Mouse (Mus musculus) left cerebral cortex, adult 18-20 months (tissue): ENCODE data around the gene Pak7. TPM values are rescaled to one million over a fixed set of nuclear protein-coding genes. Genes with fewer than 3 reads are reported as not detected.

Experiments used
- DNase-seq, 2 experiments: peaks; one replicate each; pipeline ENCODE4 v3.0.0; 2021 to 2022; ENCODE audit warnings: low spot score in 2 of 2, mixed read lengths in 1 of 2
- total RNA-seq, 2 experiments: library from RNA; stranded (reverse); gene quantifications; 2 replicates each; pipeline ENCODE4 v1.2.3; 2021

Gene Pak7
- total RNA-seq, 2 experiments from 2014 or later = 38.4 to 50.5 TPM

DNA sequence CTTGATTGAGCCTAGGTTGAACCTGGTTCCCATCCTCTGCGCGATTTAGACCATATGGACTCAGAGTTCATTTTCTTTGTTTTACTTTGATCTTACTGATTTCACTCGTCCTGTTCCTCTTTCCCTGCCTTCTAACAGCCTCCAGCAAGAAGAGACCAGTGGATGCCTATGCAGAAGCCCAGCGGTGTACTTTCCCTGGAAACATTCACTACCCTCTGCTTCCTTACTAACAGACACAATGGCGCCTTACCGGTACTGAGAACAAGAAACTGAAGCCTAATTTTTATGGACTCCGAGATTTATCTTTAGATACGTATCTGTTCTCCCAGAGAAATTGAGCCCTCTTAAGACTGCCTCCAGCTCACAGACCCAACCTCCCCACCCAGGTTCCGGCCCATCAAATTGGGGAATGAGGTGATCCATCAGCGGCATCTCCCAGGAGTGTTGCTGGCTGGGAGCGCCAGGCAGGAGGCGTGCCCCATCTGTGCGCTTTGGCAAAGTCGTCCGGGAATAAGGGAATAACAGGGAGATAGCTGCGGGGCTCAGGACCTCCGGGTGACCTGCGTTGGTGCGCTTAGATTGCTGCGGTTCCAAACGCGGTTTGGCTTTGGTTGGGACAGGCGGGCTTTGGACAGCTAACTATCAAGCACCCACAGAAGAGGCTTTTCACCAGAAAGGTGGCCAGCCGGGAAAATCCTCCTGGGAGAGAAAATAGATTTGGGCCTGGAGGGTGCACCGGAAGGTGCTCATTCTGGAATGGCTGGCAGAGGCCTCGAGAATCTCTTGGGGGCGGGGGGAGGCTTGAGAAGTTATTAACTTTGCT is 336.8 kb downstream of the Pak7 start:
- DNase-seq = peak in 1 of 2 experiments; percentile 45

DNA sequence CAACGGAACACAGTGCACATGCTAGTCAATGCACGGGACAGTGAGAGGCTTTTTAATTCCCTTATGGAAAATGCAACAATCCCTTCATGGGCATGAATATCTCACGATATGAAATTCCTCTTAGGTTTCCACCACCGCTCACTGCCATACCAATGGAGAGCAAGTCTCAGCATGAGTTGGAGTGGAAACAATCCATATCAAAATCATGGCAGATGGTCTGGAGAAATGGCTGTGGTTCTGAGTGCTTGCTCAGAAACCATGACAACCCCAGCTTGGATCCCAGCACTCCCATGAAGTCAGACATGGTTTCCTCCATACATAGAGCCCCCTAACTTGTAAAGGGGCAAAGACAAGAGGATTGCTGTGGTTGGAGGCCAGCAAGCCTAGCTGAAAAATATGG is 339.3 kb downstream of the Pak7 start:
- DNase-seq = no peak

Other genes starting within 250 kb of the Pak7 start
- 1 to 10 TPM; 2.0 to 2.6 TPM for gene Ankef1, start 113.9 kb upstream of the Pak7 start, total RNA-seq